Mouse (Mus musculus) embryo, embryonic 10.5 days (tissue): ENCODE measurements around the gene Gaa.
A peak's percentile ranks its signal among the peaks of the same experiment; 100 is the strongest.

Experiments used
- DNase-seq: peaks from one replicate; pipeline ENCODE4 v3.0.0-alpha.2; 2015; ENCODE audit warnings: low spot score

The Gaa gene

DNA sequence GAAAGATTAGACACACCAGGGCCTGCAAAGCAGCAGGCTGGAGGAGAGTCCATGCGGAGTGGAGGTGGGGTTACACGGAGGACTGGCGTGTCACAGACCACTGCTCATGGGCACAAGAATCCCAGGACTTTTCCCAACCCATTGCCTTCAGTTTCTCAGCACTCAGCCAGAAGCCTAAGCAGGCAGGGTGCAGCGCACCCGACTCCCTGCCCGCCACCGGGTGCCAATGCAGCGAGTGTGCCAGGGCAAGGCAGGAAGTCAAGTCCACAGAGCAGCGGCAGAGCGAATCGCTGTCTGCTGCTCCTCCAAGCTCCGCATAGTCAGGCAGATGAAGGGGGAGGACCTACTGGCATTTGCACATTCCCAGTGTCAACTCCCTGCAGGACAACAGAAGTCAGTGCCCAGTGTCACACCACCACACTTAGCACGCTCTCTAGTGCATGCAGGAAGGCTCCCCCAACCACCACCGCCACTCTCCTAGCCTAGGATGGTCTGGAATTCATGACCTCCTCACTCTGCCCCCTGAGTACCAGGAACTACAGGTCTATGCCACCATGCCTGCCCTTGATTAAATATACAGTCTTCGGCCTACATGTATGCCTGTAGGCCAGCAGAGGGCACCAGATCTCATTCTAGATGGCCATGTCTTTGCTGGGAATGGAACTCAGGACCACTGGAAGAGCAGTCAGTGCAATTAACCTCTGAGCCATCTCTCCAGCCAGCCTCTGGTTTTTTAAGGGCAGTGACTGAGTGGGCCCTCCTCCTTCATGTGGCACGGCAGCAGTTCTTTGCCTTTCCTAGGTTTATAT is 37.4 kb downstream of the Gaa start:
- DNase-seq: peak; percentile 82

DNA sequence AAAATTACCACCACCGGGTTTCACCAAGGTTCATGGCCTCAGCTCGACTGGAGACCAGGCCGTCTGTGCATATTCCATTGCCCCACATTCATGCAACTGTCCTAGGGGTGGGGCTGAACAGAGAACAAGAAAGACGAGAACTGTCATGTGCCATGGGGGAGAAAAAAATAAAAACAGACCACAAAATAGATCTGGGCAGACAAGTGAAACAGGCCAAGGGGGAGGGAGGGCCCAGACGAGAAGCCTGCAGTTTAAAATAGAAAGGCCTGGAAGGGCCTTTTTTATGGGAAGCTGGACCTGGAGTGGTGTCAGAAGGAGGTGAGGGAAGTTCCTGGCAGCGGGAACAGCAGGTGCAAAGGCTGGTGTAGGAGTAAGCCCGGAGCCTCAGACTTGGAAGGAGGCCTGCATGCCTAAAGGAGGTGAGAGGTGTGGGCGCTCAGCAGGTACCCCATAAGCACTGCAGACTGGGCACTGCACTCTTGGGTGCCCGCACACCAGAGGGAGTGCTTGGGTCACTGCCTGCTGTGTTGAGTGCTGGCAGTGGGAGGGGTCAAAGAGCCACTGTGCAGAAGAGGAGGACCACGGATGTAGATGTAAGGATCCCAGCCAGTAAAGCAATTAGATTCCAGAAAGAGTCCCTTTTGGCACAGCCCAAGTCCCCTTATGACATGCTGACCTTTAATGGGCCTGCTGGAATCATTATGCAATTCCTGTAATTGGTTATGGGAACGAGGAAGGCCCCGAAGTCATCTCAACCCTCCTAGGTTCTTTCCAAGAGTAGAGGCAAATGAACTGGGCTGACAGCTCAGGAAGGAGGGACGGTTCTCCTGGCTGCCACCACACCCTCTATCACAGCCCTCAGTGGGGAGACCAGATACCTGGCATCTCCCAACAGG is 39.3 kb downstream of the Gaa start:
- DNase-seq: no peak

DNA sequence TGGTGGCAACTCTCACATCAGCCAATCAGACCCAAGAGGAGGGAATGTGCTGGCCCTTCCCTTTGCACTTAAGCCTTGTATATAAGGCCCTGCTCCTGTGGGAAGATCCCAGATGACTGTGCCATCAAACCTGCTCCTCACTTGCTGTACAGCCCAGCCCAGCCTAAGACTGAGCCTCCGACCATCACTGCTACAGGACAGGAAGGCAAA is 39.9 kb downstream of the Gaa start, which contains the start of gene Card14:
Gene Card14, plus strand, starts transcription at position 111 of the 210 bp plus-strand sequence.
- no peak for DNase-seq

DNA sequence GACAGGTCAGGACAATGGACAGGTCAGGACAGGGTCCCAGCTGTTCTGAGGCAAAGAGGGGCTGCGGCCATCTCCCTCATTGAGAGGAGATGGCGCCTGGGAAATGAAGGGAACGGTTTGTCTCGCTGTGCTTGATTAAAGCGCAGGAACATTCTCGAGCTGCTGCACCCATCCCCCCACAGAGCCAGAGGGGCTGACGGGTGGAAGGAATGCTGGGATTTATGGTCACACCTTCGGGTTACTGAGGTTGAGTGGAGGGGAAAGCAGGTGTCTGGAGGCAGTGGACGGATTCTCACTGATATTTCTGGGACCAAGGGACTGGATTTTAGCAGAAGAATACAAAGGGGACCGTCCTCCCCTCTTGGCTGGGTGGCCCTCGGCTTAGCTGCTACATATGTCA is 40.2 kb downstream of the Gaa start:
- DNase-seq: peak; percentile 10

DNA sequence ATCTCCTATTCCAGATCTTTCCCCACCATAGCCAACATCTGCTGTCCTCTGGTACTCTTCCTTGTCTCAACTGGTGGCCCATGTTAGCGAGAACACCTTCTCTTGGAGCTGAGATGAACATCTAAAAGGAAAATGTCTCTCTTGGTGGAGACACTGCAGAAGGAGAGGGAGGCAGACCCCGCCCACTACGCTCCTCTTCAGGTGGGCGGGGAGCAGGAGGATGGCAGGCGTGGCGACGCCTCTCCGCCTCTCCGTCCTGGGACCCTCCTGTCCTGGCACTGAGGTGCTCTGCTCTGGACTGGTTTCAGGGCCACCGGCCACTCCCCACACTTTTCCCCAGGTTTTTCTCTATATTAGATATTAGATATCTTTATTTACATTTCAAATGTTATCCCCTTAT is 42.9 kb downstream of the Gaa start:
- no peak for DNase-seq

DNA sequence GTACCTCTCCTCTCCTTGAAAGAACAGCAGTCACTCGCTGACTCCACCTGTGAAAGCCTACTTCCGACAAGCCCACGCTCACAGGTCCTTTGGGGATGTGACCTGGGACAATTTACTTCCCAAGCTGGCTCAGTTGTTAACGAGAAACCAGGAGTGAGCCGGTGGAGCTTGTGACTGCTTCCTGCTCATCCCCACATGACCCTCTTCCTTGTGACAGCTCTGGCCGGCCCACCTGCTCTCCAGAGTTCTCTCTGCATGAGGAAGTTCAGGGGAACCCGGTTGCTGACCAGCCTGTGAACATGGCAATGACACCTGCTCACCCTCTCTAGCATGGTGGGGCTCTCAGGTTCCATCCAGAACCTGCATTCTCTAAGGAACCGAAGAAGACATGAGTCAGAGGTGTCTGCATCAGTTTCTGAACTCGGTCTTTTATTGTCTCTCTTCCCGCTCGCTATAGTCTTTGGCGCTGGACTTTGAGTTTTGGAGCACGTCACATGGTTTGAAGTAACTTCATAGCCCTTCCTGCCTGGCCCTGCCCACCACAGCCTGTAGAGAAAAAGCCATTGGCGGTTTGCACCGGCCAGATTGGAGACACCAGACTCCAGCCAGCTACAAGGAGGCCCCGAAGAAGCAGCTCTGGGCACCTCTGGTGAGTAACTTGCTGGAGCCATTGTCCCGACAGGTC is 46.7 kb downstream of the Gaa start:
- no peak for DNase-seq

DNA sequence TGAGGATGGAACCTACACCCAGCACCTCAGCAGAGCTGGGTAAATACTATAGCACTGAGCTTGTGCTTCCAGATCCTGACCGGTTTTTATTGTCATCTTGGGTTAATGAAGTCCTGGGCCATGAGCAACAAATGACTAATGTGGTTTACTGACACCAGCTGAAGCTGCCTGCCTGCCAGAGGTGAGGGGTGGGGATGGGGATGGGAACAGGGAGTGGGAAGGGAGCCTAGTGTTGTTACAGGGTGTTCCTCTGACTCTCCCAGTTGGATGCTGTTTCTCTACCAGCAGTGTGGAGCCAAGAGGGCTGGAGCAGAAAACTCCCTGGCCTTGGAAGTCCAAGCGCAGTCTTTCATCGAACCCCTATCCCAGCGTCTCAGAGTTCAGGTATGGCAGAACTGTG is 49.0 kb downstream of the Gaa start:
- no peak for DNase-seq

DNA sequence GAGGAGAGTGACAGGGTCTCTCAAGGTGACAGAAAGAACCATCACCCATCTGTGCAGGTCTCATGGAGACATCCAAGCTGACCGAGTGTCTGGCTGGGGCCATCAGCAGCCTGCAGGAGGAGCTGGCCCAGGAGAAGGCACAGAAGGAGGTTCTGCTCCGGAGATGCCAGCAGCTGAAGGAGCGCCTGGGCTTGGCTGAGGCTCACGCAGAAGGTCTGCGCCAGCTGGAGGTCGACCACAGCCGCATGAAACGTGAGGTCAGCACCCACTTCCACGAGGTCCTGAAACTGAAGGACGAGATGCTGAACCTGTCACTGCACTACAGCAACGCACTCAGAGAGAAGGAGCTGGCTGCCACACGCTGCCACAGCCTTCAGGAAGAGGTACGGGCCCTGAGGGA is 54.8 kb downstream of the Gaa start:
- DNase-seq: no peak

DNA sequence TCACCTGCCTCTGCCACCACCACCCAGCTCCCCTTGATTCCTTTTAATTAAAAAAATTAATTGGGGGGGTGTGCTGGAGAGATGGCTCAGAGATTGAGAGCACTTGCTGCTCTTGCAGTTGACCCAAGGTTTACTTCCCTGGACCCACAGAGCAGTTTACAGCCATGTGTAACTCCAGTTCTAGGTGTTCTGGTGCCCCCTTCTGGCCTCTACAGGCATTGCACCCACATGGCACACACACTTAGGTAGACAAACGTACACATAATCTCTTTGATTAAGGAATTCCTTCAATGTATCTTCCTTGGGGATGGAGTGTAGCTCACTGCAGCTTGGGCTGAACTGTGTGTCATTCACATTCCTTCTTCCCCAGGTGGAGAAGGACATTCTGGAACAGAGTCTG is 57.4 kb downstream of the Gaa start:
- DNase-seq: no peak

DNA sequence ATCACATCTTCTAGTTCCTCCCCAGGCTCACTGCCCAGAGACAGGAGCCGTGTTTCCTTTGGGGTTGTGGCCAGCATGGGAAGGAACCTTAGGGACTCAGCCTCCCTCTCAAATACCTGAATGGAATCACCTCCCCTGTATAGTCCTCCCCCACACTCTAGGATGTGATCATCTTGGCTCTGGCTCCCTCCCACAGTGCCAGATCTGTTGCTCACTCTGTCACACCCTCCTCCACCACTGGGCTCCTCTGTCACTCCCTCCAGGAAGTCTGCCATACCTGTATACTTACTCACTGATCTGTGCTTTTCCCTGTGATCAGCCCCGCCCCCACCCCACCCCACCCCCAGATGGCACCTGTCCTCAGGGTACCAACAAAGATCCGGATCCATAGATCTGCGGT is 62.9 kb downstream of the Gaa start:
- DNase-seq: no peak

DNA sequence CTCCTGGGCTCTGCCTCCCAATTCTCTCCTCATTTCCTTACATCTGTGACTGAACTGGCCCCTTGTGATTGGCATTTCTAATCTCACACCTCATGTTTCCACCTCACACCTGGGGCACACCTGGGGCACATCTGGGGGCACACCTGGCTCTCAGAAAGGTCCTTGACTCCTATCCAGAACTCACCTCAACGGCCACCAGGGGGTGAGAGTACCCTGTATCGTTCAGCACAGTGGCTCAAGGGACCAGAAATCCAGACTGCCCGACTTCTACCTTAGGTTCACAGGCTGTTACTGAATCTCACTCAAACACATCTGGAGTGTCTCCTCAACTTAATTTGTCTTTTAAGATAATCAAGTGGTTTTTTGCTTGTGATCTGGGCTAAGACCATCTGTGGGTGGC is 64.3 kb downstream of the Gaa start:
- no peak for DNase-seq
